Mouse (Mus musculus): ENCODE results near the gene Ugt1a6a. TPM values are rescaled to one million over a fixed set of nuclear protein-coding genes. Genes with fewer than 3 reads are reported as not detected.

Gene Ugt1a6a
- polyA plus RNA-seq, 1 experiment: 20.9 TPM

DNA sequence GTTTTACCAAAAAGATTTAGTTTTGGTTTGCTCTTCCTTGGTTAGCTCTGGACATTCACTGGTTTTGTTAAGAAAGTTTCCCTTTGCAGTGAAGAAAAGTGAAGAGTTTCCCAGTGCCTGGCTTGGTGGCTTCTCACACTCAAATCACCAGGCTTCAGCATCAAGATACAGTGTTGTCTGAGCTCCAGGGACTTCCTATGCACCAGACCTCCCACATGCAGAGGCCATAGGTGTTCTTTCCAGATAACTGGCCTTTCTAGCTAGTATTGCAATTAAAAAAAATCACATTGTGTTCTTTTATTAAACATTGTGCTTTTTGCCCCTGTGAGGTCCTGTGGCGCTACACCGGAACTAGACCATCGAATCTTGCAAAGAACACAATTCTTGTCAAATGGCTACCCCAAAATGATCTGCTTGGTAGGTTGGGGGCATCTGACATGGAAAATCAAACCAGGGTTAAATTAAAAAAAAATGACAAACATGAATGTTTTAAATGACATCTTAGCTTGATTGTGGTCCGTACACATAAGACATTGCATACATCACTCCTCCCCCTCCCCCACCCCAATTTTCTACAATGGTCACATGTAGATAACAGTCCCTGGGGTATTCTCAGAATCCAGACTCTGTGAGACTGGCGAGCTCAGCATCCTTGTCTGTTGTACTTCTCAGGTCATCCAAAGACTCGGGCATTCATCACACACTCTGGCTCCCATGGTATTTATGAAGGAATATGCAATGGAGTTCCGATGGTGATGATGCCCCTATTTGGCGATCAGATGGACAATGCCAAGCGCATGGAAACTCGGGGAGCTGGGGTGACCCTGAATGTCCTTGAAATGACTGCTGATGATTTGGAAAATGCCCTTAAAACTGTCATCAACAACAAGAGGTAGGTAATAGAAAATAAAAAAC, 81.1 kb downstream of the Ugt1a6a start:
- WGBS: 73% methylated on average over 10 of the region's 10 CpGs
- H3K36me3 ChIP-seq (ENCODE audit: control insufficient read depth, insufficient read depth, low read length): no peaks in the 10 kb centered on the region
- H3K27me3 ChIP-seq (replicated peaks; ENCODE audit: control insufficient read depth, insufficient read depth, low read length): no peaks in the 10 kb centered on the region
- TF ChIP-seq CTCF (conservative IDR thresholded peaks at IDR 0.05; ENCODE audit: insufficient read depth, insufficient read length, low read depth, low read length) (no peak), POLR2A (IDR thresholded peaks at IDR 0.05; ENCODE audit: low read depth, low read length) (no peak)
- H3K27ac ChIP-seq (ENCODE audit: insufficient read depth, low read depth, low read length): no peak overlapping the region
- H3K4me1 ChIP-seq (ENCODE audit: control insufficient read depth, insufficient read depth, low read length): no peaks in the 10 kb centered on the region
- no peak overlapping the region for H3K4me3 ChIP-seq (ENCODE audit: insufficient read depth, low read depth, low read length)
- peak; percentile 15 for DNase-seq

DNA sequence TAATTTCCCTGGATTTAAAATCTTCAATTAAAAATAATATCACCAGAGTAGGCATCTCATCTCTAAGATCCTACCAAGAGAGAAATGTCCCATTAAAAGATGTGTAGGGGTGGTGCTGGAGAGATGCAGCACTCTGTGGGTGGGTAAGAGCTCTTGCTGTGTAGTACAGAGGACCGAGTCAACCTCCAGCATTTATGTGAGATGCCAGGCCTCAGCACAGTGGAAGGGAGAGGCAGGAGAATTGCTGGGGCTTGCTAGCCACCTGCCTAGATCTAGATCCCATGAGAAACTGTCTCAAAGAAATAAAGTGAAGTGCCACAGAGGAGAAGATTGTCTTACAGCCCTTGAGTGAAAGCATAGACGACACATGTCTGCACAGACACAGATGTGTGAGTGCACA, 81.9 kb downstream of the Ugt1a6a start:
- Histone ChIP-seq H3K27me3 (replicated peaks; ENCODE audit: control insufficient read depth, insufficient read depth, low read length) (no peaks in the 10 kb centered on the region), H3K4me3 (ENCODE audit: insufficient read depth, low read depth, low read length) (no peak overlapping the region), H3K36me3 (ENCODE audit: control insufficient read depth, insufficient read depth, low read length) (no peaks in the 10 kb centered on the region), H3K4me1 (ENCODE audit: control insufficient read depth, insufficient read depth, low read length) (no peaks in the 10 kb centered on the region), H3K27ac (ENCODE audit: insufficient read depth, low read depth, low read length) (no peak overlapping the region)
- no peak for TF ChIP-seq CTCF (conservative IDR thresholded peaks at IDR 0.05; ENCODE audit: insufficient read depth, insufficient read length, low read depth, low read length)
- no peak for TF ChIP-seq POLR2A (IDR thresholded peaks at IDR 0.05; ENCODE audit: low read depth, low read length)
- DNase-seq: no peak
- 62% methylated on average over 2 of the region's 2 CpGs for WGBS

DNA sequence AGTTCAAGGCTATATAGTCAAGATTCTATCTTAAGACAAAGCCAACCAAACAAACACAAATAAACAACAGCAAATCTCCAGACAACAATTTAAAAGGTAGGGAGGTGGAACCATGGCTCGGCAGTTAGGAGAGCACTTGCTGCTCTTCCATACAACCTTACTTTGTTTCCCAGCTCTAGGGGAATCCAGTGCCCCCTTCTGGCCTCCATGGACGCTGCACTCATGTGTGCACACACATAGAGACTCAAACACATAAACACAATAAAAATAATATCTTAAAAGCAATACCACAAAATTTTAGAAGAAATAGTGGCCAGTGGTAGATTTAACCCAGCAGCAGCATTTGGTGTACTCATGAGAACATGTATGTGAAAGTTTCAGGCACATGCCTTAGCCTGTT, 82.5 kb downstream of the Ugt1a6a start:
- Histone ChIP-seq H3K27ac (ENCODE audit: insufficient read depth, low read depth, low read length) (no peak overlapping the region), H3K4me3 (ENCODE audit: insufficient read depth, low read depth, low read length) (no peak overlapping the region), H3K27me3 (replicated peaks; ENCODE audit: control insufficient read depth, insufficient read depth, low read length) (no peaks in the 10 kb centered on the region), H3K36me3 (ENCODE audit: control insufficient read depth, insufficient read depth, low read length) (no peaks in the 10 kb centered on the region), H3K4me1 (ENCODE audit: control insufficient read depth, insufficient read depth, low read length) (no peaks in the 10 kb centered on the region)
- 55% methylated on average over 2 of the region's 2 CpGs for WGBS
- DNase-seq: peak; percentile 20
- no peak for TF ChIP-seq CTCF (conservative IDR thresholded peaks at IDR 0.05; ENCODE audit: insufficient read depth, insufficient read length, low read depth, low read length)
- no peak for TF ChIP-seq POLR2A (IDR thresholded peaks at IDR 0.05; ENCODE audit: low read depth, low read length)

GRCm38 (mm10) chr1:88217576-88217975, 83.0 kb downstream of the Ugt1a6a start:
- TF ChIP-seq CTCF (conservative IDR thresholded peaks at IDR 0.05; ENCODE audit: insufficient read depth, insufficient read length, low read depth, low read length) (no peak), POLR2A (IDR thresholded peaks at IDR 0.05; ENCODE audit: low read depth, low read length) (no peak)
- no peaks in the 10 kb centered on the region for H3K36me3 ChIP-seq (ENCODE audit: control insufficient read depth, insufficient read depth, low read length)
- H3K4me1 ChIP-seq (ENCODE audit: control insufficient read depth, insufficient read depth, low read length): no peaks in the 10 kb centered on the region
- H3K4me3 ChIP-seq (ENCODE audit: insufficient read depth, low read depth, low read length): no peak overlapping the region
- H3K27me3 ChIP-seq (replicated peaks; ENCODE audit: control insufficient read depth, insufficient read depth, low read length): no peaks in the 10 kb centered on the region
- 33% methylated on average over 3 of the region's 3 CpGs for WGBS
- DNase-seq: no peak
- H3K27ac ChIP-seq (ENCODE audit: insufficient read depth, low read depth, low read length): no peak overlapping the region

GRCm38 (mm10) chr1:88218051-88218450, 83.4 kb downstream of the Ugt1a6a start:
- peak; percentile 23 for DNase-seq
- no peak overlapping the region for H3K27ac ChIP-seq (ENCODE audit: insufficient read depth, low read depth, low read length)
- H3K4me1 ChIP-seq (ENCODE audit: control insufficient read depth, insufficient read depth, low read length): no peaks in the 10 kb centered on the region
- 74% methylated on average over 9 of the region's 9 CpGs for WGBS
- H3K27me3 ChIP-seq (replicated peaks; ENCODE audit: control insufficient read depth, insufficient read depth, low read length): no peaks in the 10 kb centered on the region
- no peaks in the 10 kb centered on the region for H3K36me3 ChIP-seq (ENCODE audit: control insufficient read depth, insufficient read depth, low read length)
- H3K4me3 ChIP-seq (ENCODE audit: insufficient read depth, low read depth, low read length): no peak overlapping the region
- TF ChIP-seq CTCF (conservative IDR thresholded peaks at IDR 0.05; ENCODE audit: insufficient read depth, insufficient read length, low read depth, low read length) (no peak), POLR2A (IDR thresholded peaks at IDR 0.05; ENCODE audit: low read depth, low read length) (no peak)

- H3K4me3 ChIP-seq (ENCODE audit: insufficient read depth, low read depth, low read length): no peak overlapping the region
- H3K27me3 ChIP-seq (replicated peaks; ENCODE audit: control insufficient read depth, insufficient read depth, low read length): no peaks in the 10 kb centered on the region
- WGBS: 50% methylated on average over 4 of the region's 4 CpGs
- H3K27ac ChIP-seq (ENCODE audit: insufficient read depth, low read depth, low read length): no peak overlapping the region
- DNase-seq: no peak
- H3K36me3 ChIP-seq (ENCODE audit: control insufficient read depth, insufficient read depth, low read length): no peaks in the 10 kb centered on the region
- H3K4me1 ChIP-seq (ENCODE audit: control insufficient read depth, insufficient read depth, low read length): no peaks in the 10 kb centered on the region
- no peak for TF ChIP-seq CTCF (conservative IDR thresholded peaks at IDR 0.05; ENCODE audit: insufficient read depth, insufficient read length, low read depth, low read length)
- no peak for TF ChIP-seq POLR2A (IDR thresholded peaks at IDR 0.05; ENCODE audit: low read depth, low read length)
Measured at GRCm38 (mm10) chr1:88218591-88218990, 84.0 kb downstream of the Ugt1a6a start.

- TF ChIP-seq CTCF (conservative IDR thresholded peaks at IDR 0.05; ENCODE audit: insufficient read depth, insufficient read length, low read depth, low read length) (no peak), POLR2A (IDR thresholded peaks at IDR 0.05; ENCODE audit: low read depth, low read length) (no peak)
- Histone ChIP-seq H3K4me1 (ENCODE audit: control insufficient read depth, insufficient read depth, low read length) (no peaks in the 10 kb centered on the region), H3K4me3 (ENCODE audit: insufficient read depth, low read depth, low read length) (no peak overlapping the region), H3K36me3 (ENCODE audit: control insufficient read depth, insufficient read depth, low read length) (no peaks in the 10 kb centered on the region), H3K27ac (ENCODE audit: insufficient read depth, low read depth, low read length) (no peak overlapping the region), H3K27me3 (replicated peaks; ENCODE audit: control insufficient read depth, insufficient read depth, low read length) (no peaks in the 10 kb centered on the region)
- 13% methylated on average over 1 of the region's 1 CpGs for WGBS
- DNase-seq: peak; percentile 16
Measured at GRCm38 (mm10) chr1:88219054-88219453, 84.4 kb downstream of the Ugt1a6a start.

Data from kidney, adult 2 months (tissue).